Mouse (Mus musculus) neural tube, embryonic 14.5 days (tissue): ENCODE measurements around the gene Stag2. TPM values are rescaled to one million over a fixed set of nuclear protein-coding genes. Genes with fewer than 3 reads are reported as not detected.

Experiments used
- ATAC-seq: fragments of 200-750 bp; cut with Nextera tagmentation; 2 replicates; pipeline ENCODE4 v1.8.0; 2017; ENCODE audit warnings: low read depth, mild to moderate bottlenecking, moderate TSS enrichment, moderate library complexity
- H3K27ac ChIP-seq: fragments of 300-500 bp; sonication (generic); 2 replicates; pipeline ENCODE4 v1.5.1; 2014; ENCODE audit warnings: low read depth, mild to moderate bottlenecking, control low read depth, low read length, moderate library complexity, mixed read lengths
- H3K27me3 ChIP-seq: fragments of 300-500 bp; sonication (generic); 2 replicates; pipeline ENCODE4 v1.6.1; 2014; ENCODE audit warnings: low read length; ENCODE audit not compliant: control insufficient read depth, insufficient read depth
- H3K36me3 ChIP-seq: fragments of 300-500 bp; sonication (generic); 2 replicates; pipeline ENCODE4 v1.6.1; 2014; ENCODE audit warnings: low read length, mixed read lengths; ENCODE audit not compliant: control insufficient read depth, insufficient read depth
- H3K4me1 ChIP-seq: fragments of 300-500 bp; sonication (generic); 2 replicates; pipeline ENCODE4 v1.6.1; 2014; ENCODE audit warnings: low read length; ENCODE audit not compliant: control insufficient read depth, insufficient read depth
- H3K4me2 ChIP-seq: fragments of 300-500 bp; sonication (generic); 2 replicates; pipeline ENCODE4 v1.6.1; 2014; ENCODE audit warnings: mild to moderate bottlenecking, low read depth, low read length, control low read depth
- H3K4me3 ChIP-seq: fragments of 300-500 bp; sonication (generic); 2 replicates; pipeline ENCODE4 v1.5.1; 2014; ENCODE audit warnings: low read depth, low read length, control low read depth, mixed read lengths
- H3K9ac ChIP-seq: fragments of 300-500 bp; sonication (generic); replicated peaks from 2 replicates; pipeline ENCODE4 v1.6.1; 2014; ENCODE audit warnings: low read depth, mild to moderate bottlenecking, control low read depth, low read length, mixed read lengths
- H3K9me3 ChIP-seq: fragments of 300-500 bp; sonication (generic); 2 replicates; pipeline ENCODE4 v1.6.1; 2016; ENCODE audit warnings: low read length; ENCODE audit not compliant: control insufficient read depth
- WGBS: fragments of 180-500 bp; shearing (Covaris S2); extraction: QIAGEN DNeasy Blood & Tissue Kit; methylation state at CpG from one replicate; pipeline ENCODE4 v1.1.7; 2014; 5-methylcytosine and 5-hydroxymethylcytosine counted together
- polyA plus RNA-seq: library from polyadenylated mRNA; unstranded; fragments of >200 nt; fragmentation: Nextera tagmentation; extraction: Ambion mirVana; gene quantifications from 2 replicates; pipeline ENCODE4 v1.2.1, GENCODE M21; 2014

The Stag2 gene
- polyA plus RNA-seq, 1 experiment from 2014 or later: 30.8 TPM

- no peaks in the 10 kb centered on the region for H3K36me3 ChIP-seq
- H3K4me2 ChIP-seq: no peak overlapping the region
- H3K27me3 ChIP-seq: no peaks in the 10 kb centered on the region
- H3K9ac ChIP-seq: no peak overlapping the region
- H3K4me3 ChIP-seq: no peak overlapping the region
- H3K4me1 ChIP-seq: no peaks in the 10 kb centered on the region
- ATAC-seq: no peak
- no peak overlapping the region for H3K27ac ChIP-seq
- H3K9me3 ChIP-seq: no peaks in the 10 kb centered on the region
- 81% methylated on average over 2 of the region's 2 CpGs for WGBS
These were observed 39.8 kb downstream of the Stag2 start for GRCm38 (mm10) chrX:42188825-42189426.

DNA sequence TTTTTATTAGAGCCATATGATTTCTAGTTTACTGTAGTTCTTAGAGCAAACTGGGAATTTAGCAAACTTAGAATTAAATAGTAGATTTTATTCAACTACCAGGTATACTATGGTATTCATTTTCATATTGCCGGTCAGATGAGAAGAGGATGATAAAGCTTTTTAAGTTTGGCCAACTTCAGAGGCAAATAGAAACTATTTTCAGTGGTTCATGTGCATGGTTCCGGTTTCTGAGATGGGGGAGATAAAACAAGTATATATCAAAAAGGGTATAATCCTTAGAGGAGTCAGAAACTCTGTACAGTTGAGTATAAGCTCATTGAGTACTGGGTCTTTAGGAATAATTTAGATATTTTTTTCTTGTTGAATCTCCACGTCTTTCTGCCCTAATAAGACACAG lies 45.5 kb downstream of the Stag2 start:
- Histone ChIP-seq H3K4me1 (no peaks in the 10 kb centered on the region), H3K4me3 (no peak overlapping the region), H3K4me2 (no peak overlapping the region), H3K36me3 (no peaks in the 10 kb centered on the region), H3K9me3 (no peaks in the 10 kb centered on the region), H3K27me3 (no peaks in the 10 kb centered on the region), H3K27ac (no peak overlapping the region), H3K9ac (no peak overlapping the region)
- no peak for ATAC-seq
- 88% methylated on average over 3 of the region's 3 CpGs for WGBS

DNA sequence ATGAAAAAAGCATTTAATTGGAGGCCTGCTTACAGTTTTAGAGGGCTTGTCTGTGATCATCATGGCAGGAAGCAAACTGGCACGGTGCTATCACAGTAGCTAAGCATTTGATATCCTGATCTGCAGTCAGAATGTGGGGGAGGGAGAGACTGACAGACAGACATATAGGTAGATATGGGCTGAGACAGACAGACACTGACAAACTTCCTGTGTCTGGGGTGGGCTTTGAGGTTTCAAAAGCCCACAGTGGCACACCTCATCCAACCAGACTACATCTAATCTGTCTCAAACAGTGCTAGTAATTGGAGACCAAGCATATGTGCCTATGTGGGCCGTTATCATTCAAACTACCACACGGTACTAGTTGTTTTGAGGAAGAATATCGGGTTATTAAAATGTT lies 53.4 kb downstream of the Stag2 start:
- no peak overlapping the region for H3K4me2 ChIP-seq
- no peaks in the 10 kb centered on the region for H3K4me1 ChIP-seq
- ATAC-seq: no peak
- 93% methylated on average over 4 of the region's 4 CpGs for WGBS
- no peaks in the 10 kb centered on the region for H3K27me3 ChIP-seq
- no peaks in the 10 kb centered on the region for H3K9me3 ChIP-seq
- no peaks in the 10 kb centered on the region for H3K36me3 ChIP-seq
- no peak overlapping the region for H3K4me3 ChIP-seq
- H3K9ac ChIP-seq: no peak overlapping the region
- H3K27ac ChIP-seq: no peak overlapping the region

DNA sequence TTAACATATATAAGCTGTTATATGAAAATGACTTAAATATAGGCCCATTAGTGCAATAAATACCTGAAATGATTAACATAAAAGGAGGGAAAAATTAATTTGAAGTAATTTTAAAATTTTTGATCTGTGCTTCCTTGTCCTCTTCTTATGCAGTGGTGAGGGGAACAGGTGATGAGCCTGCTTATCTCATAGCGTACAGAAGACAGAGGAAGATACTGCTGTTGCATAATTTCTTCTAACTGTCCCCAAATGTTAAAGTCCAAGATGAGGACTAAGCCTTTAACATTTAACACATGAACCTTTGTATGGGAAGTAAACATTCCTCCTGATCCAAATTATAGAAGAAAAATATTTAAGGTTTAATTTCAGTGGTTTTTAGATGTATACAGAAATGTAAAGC lies 66.6 kb downstream of the Stag2 start:
- no peaks in the 10 kb centered on the region for H3K36me3 ChIP-seq
- no peak for ATAC-seq
- no peak overlapping the region for H3K4me2 ChIP-seq
- H3K4me3 ChIP-seq: no peak overlapping the region
- no peaks in the 10 kb centered on the region for H3K4me1 ChIP-seq
- H3K9me3 ChIP-seq: no peaks in the 10 kb centered on the region
- no peak overlapping the region for H3K27ac ChIP-seq
- WGBS: 97% methylated on average over 1 of the region's 1 CpGs
- H3K9ac ChIP-seq: no peak overlapping the region
- no peaks in the 10 kb centered on the region for H3K27me3 ChIP-seq

- WGBS: 92% methylated on average over 10 of the region's 10 CpGs
- no peak overlapping the region for H3K4me2 ChIP-seq
- H3K4me3 ChIP-seq: no peak overlapping the region
- H3K4me1 ChIP-seq: no peaks in the 10 kb centered on the region
- no peaks in the 10 kb centered on the region for H3K27me3 ChIP-seq
- H3K27ac ChIP-seq: no peak overlapping the region
- ATAC-seq: no peak
- H3K36me3 ChIP-seq: no peaks in the 10 kb centered on the region
- no peaks in the 10 kb centered on the region for H3K9me3 ChIP-seq
- H3K9ac ChIP-seq: no peak overlapping the region
These were observed 101.2 kb downstream of the Stag2 start for GRCm38 (mm10) chrX:42250342-42250741.

GRCm38 (mm10) chrX:42272713-42273112 lies 123.6 kb downstream of the Stag2 start:
- Histone ChIP-seq H3K9ac (no peak overlapping the region), H3K9me3 (no peaks in the 10 kb centered on the region), H3K36me3 (no peaks in the 10 kb centered on the region), H3K27ac (no peak overlapping the region), H3K4me1 (no peaks in the 10 kb centered on the region), H3K4me2 (no peak overlapping the region), H3K4me3 (no peak overlapping the region), H3K27me3 (no peaks in the 10 kb centered on the region)
- no peak for ATAC-seq

- H3K9me3 ChIP-seq: no peaks in the 10 kb centered on the region
- 86% methylated on average over 3 of the region's 3 CpGs for WGBS
- H3K9ac ChIP-seq: no peak overlapping the region
- H3K27me3 ChIP-seq: no peaks in the 10 kb centered on the region
- no peaks in the 10 kb centered on the region for H3K36me3 ChIP-seq
- H3K4me2 ChIP-seq: no peak overlapping the region
- no peak overlapping the region for H3K27ac ChIP-seq
- ATAC-seq: no peak
- H3K4me3 ChIP-seq: no peak overlapping the region
- no peaks in the 10 kb centered on the region for H3K4me1 ChIP-seq
These were observed 141.1 kb downstream of the Stag2 start for GRCm38 (mm10) chrX:42290215-42290614.

GRCm38 (mm10) chrX:42315231-42315630 lies 166.1 kb downstream of the Stag2 start:
- ATAC-seq: no peak
- WGBS: 77% methylated on average over 3 of the region's 3 CpGs

DNA sequence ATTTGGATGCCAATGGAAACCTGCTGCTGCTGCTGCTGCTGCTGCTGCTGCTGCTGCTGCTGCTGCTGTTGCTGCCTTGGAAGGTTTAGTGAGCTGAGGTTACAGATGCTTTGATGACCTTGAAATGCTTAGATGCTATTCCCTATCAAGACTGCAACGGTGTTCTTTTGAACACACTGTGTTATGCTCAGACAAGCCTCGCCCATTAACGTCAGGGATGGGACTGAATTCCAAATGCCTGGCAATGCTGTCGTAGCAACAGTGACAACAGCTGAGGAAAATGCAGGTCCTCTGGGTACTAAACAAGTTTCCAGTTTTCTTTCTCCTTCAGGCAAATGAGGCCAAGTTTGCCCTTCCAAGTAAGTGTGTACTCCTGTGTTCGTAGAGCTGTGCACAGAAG lies 171.3 kb downstream of the Stag2 start:
- Histone ChIP-seq H3K9ac (no peak overlapping the region), H3K27me3 (no peaks in the 10 kb centered on the region), H3K9me3 (no peaks in the 10 kb centered on the region), H3K4me3 (no peak overlapping the region), H3K4me1 (no peaks in the 10 kb centered on the region), H3K27ac (no peak overlapping the region), H3K36me3 (no peaks in the 10 kb centered on the region), H3K4me2 (no peak overlapping the region)
- 34% methylated on average over 5 of the region's 5 CpGs for WGBS
- no peak for ATAC-seq

More at GRCm38 (mm10) chrX:42315231-42315630, 166.1 kb downstream of the Stag2 start:
- Histone ChIP-seq H3K9ac (no peak overlapping the region), H3K9me3 (no peaks in the 10 kb centered on the region), H3K4me2 (no peak overlapping the region), H3K36me3 (no peaks in the 10 kb centered on the region), H3K27ac (no peak overlapping the region), H3K4me1 (no peaks in the 10 kb centered on the region), H3K27me3 (no peaks in the 10 kb centered on the region), H3K4me3 (no peak overlapping the region)
